Mouse (Mus musculus) C2C12 (cell line): ENCODE data around the gene Syt17.

Experiments used
- CTCF ChIP-seq: IDR thresholded peaks from one replicate; pipeline ENCODE4 v1.5.1; 2011; ENCODE audit not compliant: control insufficient read depth, insufficient read depth, insufficient read length
- FOSL1 ChIP-seq: IDR thresholded peaks from one replicate; pipeline ENCODE4 v1.8.0; 2011; ENCODE audit warnings: mild to moderate bottlenecking, low read length; ENCODE audit not compliant: poor library complexity, insufficient read depth, severe bottlenecking
- MAX ChIP-seq: IDR thresholded peaks from one replicate; pipeline ENCODE4 v1.6.1; 2011; ENCODE audit warnings: mild to moderate bottlenecking, control low read depth
- MYOD1 ChIP-seq: IDR thresholded peaks from one replicate; pipeline ENCODE4 v1.6.1; 2011; ENCODE audit warnings: low read depth; ENCODE audit not compliant: control insufficient read depth, insufficient read length
- USF1 ChIP-seq: IDR thresholded peaks from one replicate; pipeline ENCODE4 v1.6.1; 2011; ENCODE audit warnings: low read depth, mild to moderate bottlenecking, control low read depth, moderate library complexity

DNA sequence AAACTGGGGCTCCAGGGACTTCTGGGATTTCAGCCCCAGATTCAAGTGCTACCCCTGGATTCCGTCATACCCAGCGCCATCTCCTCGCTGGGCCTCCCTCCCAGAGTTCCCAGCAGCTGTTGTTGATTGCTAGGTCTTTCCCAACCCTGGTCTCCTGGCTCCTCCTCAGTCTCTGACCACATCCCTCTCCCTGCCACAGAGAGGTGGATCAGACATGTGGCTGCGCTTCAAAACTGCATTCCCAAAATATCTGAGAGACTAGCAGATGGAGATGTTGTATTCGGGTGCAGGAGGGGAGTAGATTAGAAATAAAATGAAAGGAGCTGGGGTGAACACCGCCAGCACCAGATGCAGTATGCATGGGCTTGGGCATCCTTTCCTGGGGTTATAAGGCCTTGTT lies 6.5 kb downstream of the Syt17 start:
- TF ChIP-seq CTCF = no peak
- TF ChIP-seq USF1 = no peak
- no peak for TF ChIP-seq FOSL1
- peak; percentile 27 for TF ChIP-seq MAX
- TF ChIP-seq MYOD1 = no peak
